Mouse (Mus musculus) erythroblast, embryonic 14.5 days (primary cell): ENCODE measurements at regions not wholly inside any gene's neighbourhood (a gene's known extent, or its start where the extent isn't known, plus 50 kb on each side); places are given as distances from the start of the nearest gene placed in this dataset.

Source experiments
- GATA1 ChIP-seq: IDR thresholded peaks from 2 replicates; pipeline ENCODE4 v1.6.1; 2012; ENCODE audit warnings: low read length, inconsistent platforms, mixed read lengths
- TAL1 ChIP-seq: IDR thresholded peaks from 3 replicates; pipeline ENCODE4 v1.6.1; 2012; ENCODE audit warnings: low read length, inconsistent platforms, mixed read lengths

DNA sequence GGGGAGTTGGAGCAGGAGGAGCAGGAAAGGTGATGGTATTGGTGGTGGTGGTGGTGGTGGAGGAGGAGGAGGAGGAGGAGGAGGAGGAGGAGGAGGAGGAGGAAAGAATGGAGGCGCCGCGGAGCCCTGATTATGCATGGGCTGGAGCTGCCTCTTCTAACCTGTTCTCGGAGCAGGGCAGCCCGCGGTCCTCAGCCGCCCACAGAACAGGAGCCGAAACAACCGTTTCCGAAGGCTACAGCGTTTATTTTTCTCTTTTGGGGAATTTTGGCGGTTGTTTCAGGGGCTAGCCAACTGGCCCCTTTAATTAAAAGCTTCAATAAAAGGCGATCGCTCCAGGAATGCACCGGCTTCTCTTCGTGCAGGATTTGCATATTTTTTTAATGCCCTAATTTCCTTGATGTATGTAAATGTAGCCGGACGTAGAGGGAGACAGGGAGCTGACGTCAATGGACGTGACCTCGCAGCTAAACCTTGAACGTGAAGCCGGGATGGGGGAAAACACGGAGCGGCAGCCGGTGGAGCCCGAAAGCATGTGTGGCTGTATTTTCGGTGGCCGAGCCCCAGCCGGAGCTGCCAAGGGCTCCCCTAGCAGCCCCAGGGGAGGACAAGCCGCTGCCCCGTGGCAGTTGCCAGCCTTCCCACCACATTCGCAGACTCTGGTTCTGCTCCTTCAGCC lies 225.6 kb downstream of the Mef2c start:
- TF ChIP-seq TAL1 (no peak), GATA1 (no peak)
